In the genomic region with DNA sequence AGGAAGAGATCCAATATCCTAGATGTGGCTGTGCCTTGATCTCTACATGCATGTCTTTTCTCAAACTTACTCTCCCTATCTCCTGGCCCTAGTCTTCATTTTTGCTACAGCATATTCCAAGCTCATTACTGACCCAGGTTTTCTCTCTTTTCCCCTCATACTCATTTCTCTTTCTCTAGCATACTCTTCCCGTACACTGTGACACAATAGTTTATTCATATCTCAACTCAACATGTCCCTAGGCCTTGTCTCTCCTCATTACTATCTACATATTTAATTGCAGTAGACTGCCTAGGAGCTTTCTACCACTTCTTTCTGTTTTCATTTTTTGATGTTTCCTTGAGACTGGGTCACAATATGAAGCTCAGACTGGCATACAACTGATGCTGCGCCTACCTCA, we compare ENCODE assay signal across 22 mouse cellular contexts. TPM values are rescaled to one million over a fixed set of nuclear protein-coding genes. Genes with fewer than 3 reads are reported as not detected.
DNase-seq lines count a peak whose midpoint lies in the region; ATAC-seq and TF ChIP-seq lines count a peak whose summit lies in the region.
"Had no signal": no experiment of that assay in that cellular context is flagged by ENCODE, and none has a peak within 500 bp of the region (broad histone marks: within the 10 kb centered on the region; RNA-seq: fewer than 3 reads in every experiment).

No protein-coding gene starts in this region.

- DNase-seq in spleen, adult 2 months (ENCODE audit: low read depth in 1 of 2, low spot score in 2 of 2): no peak
- no peak for DNase-seq in spleen, postnatal 36 days (ENCODE audit: low spot score in 2 of 2)
- peak; percentile 44 for DNase-seq in CD4-positive, CD25-positive, alpha-beta regulatory T cell, adult 2 months (ENCODE audit: low read depth, low spot score)
- DNase-seq in lung, postnatal 36 days: no peak
- DNase-seq in embryo, embryonic 9.5 days (ENCODE audit: extremely low spot score): no peak
- DNase-seq in limb, embryonic 10.5 days (ENCODE audit: low spot score): no peak
- DNase-seq: adrenal gland, adult 8-10 months; adrenal gland, postnatal 36 days; cerebellum, adult 11 months; cerebellum, adult 8-10 months; cerebellum, postnatal 14 days; gastrocnemius, postnatal 14 days; heart, postnatal 36 days had no signal

- 40% methylated on average over 2 of the region's 2 CpGs for WGBS in spleen, adult 2 months
- 90% methylated on average over 2 of the region's 2 CpGs for WGBS in limb, embryonic 10.5 days

- no peak for TF ChIP-seq POLR2A in spleen, adult 2 months (IDR thresholded peaks at IDR 0.05; ENCODE audit: low read depth, low read length)

- no peaks in the 10 kb centered on the region for H3K27me3 ChIP-seq in spleen, adult 2 months (ENCODE audit: control insufficient read depth, insufficient read depth, low read length)
- no peaks in the 10 kb centered on the region for H3K27me3 ChIP-seq in limb, embryonic 10.5 days (ENCODE audit: low read depth, poor library complexity, severe bottlenecking)
- H3K27me3 ChIP-seq: embryonic facial prominence, embryonic 13.5 days; forebrain, embryonic 12.5 days; heart, embryonic 13.5 days; hindbrain, embryonic 12.5 days; intestine, embryonic 15.5 days had no signal

- H3K36me3 ChIP-seq in spleen, adult 2 months (ENCODE audit: control insufficient read depth, insufficient read depth, low read length): no peaks in the 10 kb centered on the region
- H3K36me3 ChIP-seq in limb, embryonic 10.5 days: no peaks in the 10 kb centered on the region
- H3K36me3 ChIP-seq: embryonic facial prominence, embryonic 13.5 days; forebrain, embryonic 12.5 days; heart, embryonic 13.5 days; hindbrain, embryonic 12.5 days; intestine, embryonic 15.5 days had no signal

- no peak for TF ChIP-seq CTCF in spleen, adult 2 months (IDR thresholded peaks at IDR 0.05; ENCODE audit: extremely low read depth, insufficient read depth, insufficient read length, insufficient replicate concordance)

- ATAC-seq in common myeloid progenitor, adult 5-6 weeks (replicated peaks; ENCODE audit: low read depth, poor library complexity, severe bottlenecking): 0 out of 2 replicates have a peak, but pooled peaks have one; percentile 1
- ATAC-seq in megakaryocyte-erythroid progenitor cell, adult 5-6 weeks (replicated peaks; ENCODE audit: low FRiP score, low TSS enrichment, poor library complexity, severe bottlenecking): peak; percentile 26; the same call in 1 of the 2 replicates
- ATAC-seq: forebrain, embryonic 16.5 days; hindbrain, postnatal 0 days; intestine, embryonic 15.5 days had no signal

- no peak overlapping the region for H3K4me3 ChIP-seq in spleen, adult 2 months (ENCODE audit: extremely low read depth, insufficient read depth, insufficient read length)
- H3K4me3 ChIP-seq in limb, embryonic 10.5 days: no peak overlapping the region
- H3K4me3 ChIP-seq: embryonic facial prominence, embryonic 13.5 days; forebrain, embryonic 12.5 days; heart, embryonic 13.5 days; hindbrain, embryonic 12.5 days; intestine, embryonic 15.5 days had no signal

- H3K9me3 ChIP-seq in limb, embryonic 10.5 days (replicated peaks): no peaks in the 10 kb centered on the region
- H3K9me3 ChIP-seq: embryonic facial prominence, embryonic 13.5 days; forebrain, embryonic 12.5 days; heart, embryonic 13.5 days; hindbrain, embryonic 12.5 days; intestine, embryonic 15.5 days had no signal

- H3K27ac ChIP-seq in spleen, adult 2 months (ENCODE audit: insufficient read depth, low read length): peak overlapping the region; percentile 71
- H3K27ac ChIP-seq in limb, embryonic 10.5 days: no peak overlapping the region
- H3K27ac ChIP-seq: embryonic facial prominence, embryonic 13.5 days; forebrain, embryonic 12.5 days; heart, embryonic 13.5 days; hindbrain, embryonic 12.5 days; hindbrain, postnatal 0 days; intestine, embryonic 15.5 days had no signal

- peaks cover 23% of the 10 kb centered on the region for H3K4me1 ChIP-seq in spleen, adult 2 months (ENCODE audit: control insufficient read depth, insufficient read depth, insufficient read length)
- H3K4me1 ChIP-seq in limb, embryonic 10.5 days: no peaks in the 10 kb centered on the region; the same call in 1 of the 2 replicates
- H3K4me1 ChIP-seq: embryonic facial prominence, embryonic 13.5 days; forebrain, embryonic 12.5 days; hindbrain, embryonic 12.5 days had no signal

RNA-seq across cellular contexts. Expression of a gene that starts 8.1 kb away (rescaled TPM):
- polyA plus RNA-seq in spleen, adult 2 months (2012; rRNA removed): 159 and 196 TPM in 2 replicates
- total RNA-seq in common myeloid progenitor, adult 5-6 weeks (2017): 788 and 813 TPM in 2 replicates
- total RNA-seq in megakaryocyte-erythroid progenitor cell, adult 5-6 weeks (2014; fragmentation: Nextera tagmentation): 524 and 588 TPM in 2 replicates
- 726 and 751 TPM in 2 replicates for total RNA-seq in megakaryocyte-erythroid progenitor cell, adult 5-6 weeks (2017)
- polyA plus RNA-seq in limb, embryonic 10.5 days (2016; fragmentation: Nextera tagmentation; extraction: Ambion mirVana): 51.2 and 53.1 TPM in 2 replicates
